16 mouse cellular contexts compared by ENCODE assay signal in genomic region chr1:66821966-66822365, GRCm38 (mm10).
"Had no signal": no experiment of that assay in that cellular context is flagged by ENCODE, and none has a peak within 500 bp of the region (broad histone marks: within the 10 kb centered on the region; RNA-seq: fewer than 3 reads in every experiment).

No protein-coding gene starts in this region.

- H3K27me3 ChIP-seq: neural tube, embryonic 15.5 days; stomach, embryonic 15.5 days had no signal

- H3K4me1 ChIP-seq: stomach, embryonic 15.5 days had no signal

- DNase-seq: retina, postnatal 1 day; right cerebral cortex, adult 18-20 months; right cerebral cortex, postnatal 14 days; right cerebral cortex, postnatal 25 days; right cerebral cortex, postnatal 4 days; spleen, adult 18-20 months; thymus, adult 18-20 months; thymus, postnatal 14 days; thymus, postnatal 25 days; thymus, postnatal 36 days; thymus, postnatal 4 days had no signal

- H3K36me3 ChIP-seq: neural tube, embryonic 12.5 days; neural tube, embryonic 13.5 days; neural tube, embryonic 15.5 days; stomach, embryonic 15.5 days had no signal

- H3K4me2 ChIP-seq: neural tube, embryonic 12.5 days; neural tube, embryonic 13.5 days; neural tube, embryonic 15.5 days; stomach, embryonic 15.5 days had no signal

- H3K9me3 ChIP-seq: neural tube, embryonic 12.5 days; neural tube, embryonic 13.5 days; neural tube, embryonic 15.5 days; stomach, embryonic 15.5 days had no signal

- H3K4me3 ChIP-seq: neural tube, embryonic 12.5 days; neural tube, embryonic 13.5 days; neural tube, embryonic 15.5 days; stomach, embryonic 15.5 days had no signal

- H3K9ac ChIP-seq: neural tube, embryonic 12.5 days; neural tube, embryonic 13.5 days; neural tube, embryonic 15.5 days; stomach, embryonic 15.5 days had no signal

- H3K27ac ChIP-seq: neural tube, embryonic 12.5 days; neural tube, embryonic 13.5 days; neural tube, embryonic 15.5 days; stomach, embryonic 15.5 days; stomach, postnatal 0 days had no signal
